Mouse (Mus musculus) liver, adult (tissue): ENCODE measurements around the gene S100a7a.

ENCODE experiments used
- GATA4 ChIP-seq: IDR thresholded peaks from 2 replicates; pipeline ENCODE4 v1.6.1; 2014; ENCODE audit warnings: mild to moderate bottlenecking, low read length; ENCODE audit not compliant: insufficient replicate concordance

S100a7a gene

GRCm38 (mm10) chr3:90653717-90654116 lies at the start of gene S100a7a:
Gene S100a7a, plus strand, starts transcription at chr3:90654017.
- no peak for TF ChIP-seq GATA4

- no peak for TF ChIP-seq GATA4
These were observed 49.4 kb upstream of the S100a7a start for GRCm38 (mm10) chr3:90604416-90604815.

GRCm38 (mm10) chr3:90605049-90605448 lies 48.8 kb upstream of the S100a7a start:
- TF ChIP-seq GATA4 = no peak

- TF ChIP-seq GATA4 = no peak
These were observed 48.1 kb upstream of the S100a7a start for GRCm38 (mm10) chr3:90605736-90606135.

- no peak for TF ChIP-seq GATA4
These were observed 47.6 kb upstream of the S100a7a start for GRCm38 (mm10) chr3:90606185-90606584.

GRCm38 (mm10) chr3:90607361-90607760 lies 46.5 kb upstream of the S100a7a start:
- no peak for TF ChIP-seq GATA4

GRCm38 (mm10) chr3:90608223-90608622 lies 45.6 kb upstream of the S100a7a start, which contains the start of gene S100a5:
Gene S100a5, plus strand, starts transcription at chr3:90608523.
- no peak for TF ChIP-seq GATA4

- no peak for TF ChIP-seq GATA4
These were observed 44.7 kb upstream of the S100a7a start for GRCm38 (mm10) chr3:90609102-90609501.

- no peak for TF ChIP-seq GATA4
These were observed 42.3 kb upstream of the S100a7a start for GRCm38 (mm10) chr3:90611494-90611893.

GRCm38 (mm10) chr3:90612061-90612460 lies 41.8 kb upstream of the S100a7a start:
- TF ChIP-seq GATA4 = no peak

GRCm38 (mm10) chr3:90612728-90613291 lies 41.0 kb upstream of the S100a7a start, which contains the start of gene S100a6:
Gene S100a6, plus strand, starts transcription at chr3:90612882.
- TF ChIP-seq GATA4 = no peak

- no peak for TF ChIP-seq GATA4
These were observed 40.2 kb upstream of the S100a7a start for GRCm38 (mm10) chr3:90613461-90614147.

GRCm38 (mm10) chr3:90614148-90614530 lies 39.7 kb upstream of the S100a7a start:
- no peak for TF ChIP-seq GATA4

GRCm38 (mm10) chr3:90614611-90615251 lies 39.1 kb upstream of the S100a7a start:
- TF ChIP-seq GATA4 = no peak

- no peak for TF ChIP-seq GATA4
These were observed 38.4 kb upstream of the S100a7a start for GRCm38 (mm10) chr3:90615415-90615814.

- TF ChIP-seq GATA4 = no peak
These were observed 37.9 kb upstream of the S100a7a start for GRCm38 (mm10) chr3:90615911-90616310.

- no peak for TF ChIP-seq GATA4
These were observed 36.2 kb upstream of the S100a7a start for GRCm38 (mm10) chr3:90617586-90617985.

GRCm38 (mm10) chr3:90621552-90621951 lies 32.3 kb upstream of the S100a7a start:
- TF ChIP-seq GATA4 = no peak
